Mouse (Mus musculus): ENCODE measurements at regions not wholly inside any gene's neighbourhood (a gene's known extent, or its start where the extent isn't known, plus 50 kb on each side); places are given as distances from the start of the nearest gene placed in this dataset.

DNA sequence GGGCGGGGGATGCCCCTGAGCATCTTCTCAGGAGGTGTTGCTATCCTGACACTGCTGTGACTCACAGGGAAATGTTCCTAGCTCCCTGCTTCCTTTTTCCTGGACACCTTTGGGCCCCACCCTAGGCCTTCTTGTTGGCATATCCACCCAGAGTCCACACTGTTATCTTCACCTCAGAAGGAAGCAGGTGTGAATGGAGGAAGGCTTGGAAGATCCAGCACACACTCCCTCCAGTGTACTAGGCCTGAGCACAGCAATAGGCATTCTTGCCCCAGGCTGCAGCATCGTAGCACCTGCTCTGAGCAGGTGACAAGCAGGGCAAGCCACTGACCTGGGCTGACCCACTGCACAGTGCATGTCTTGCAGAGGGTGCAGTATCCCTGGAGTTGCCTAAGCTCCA is 172.6 kb upstream of the Klf3 start:
- Histone ChIP-seq H3K27me3 (no peaks in the 10 kb centered on the region), H3K4me3 (no peak overlapping the region), H3K9me3 (no peaks in the 10 kb centered on the region), H3K4me1 (no peaks in the 10 kb centered on the region), H3K4me2 (replicated peaks) (no peak overlapping the region), H3K36me3 (no peaks in the 10 kb centered on the region), H3K27ac (replicated peaks) (no peak overlapping the region), H3K9ac (replicated peaks) (no peak overlapping the region)
- ATAC-seq (replicated peaks), result no peak
- WGBS, result 92% methylated on average over 2 of the region's 2 CpGs

DNA sequence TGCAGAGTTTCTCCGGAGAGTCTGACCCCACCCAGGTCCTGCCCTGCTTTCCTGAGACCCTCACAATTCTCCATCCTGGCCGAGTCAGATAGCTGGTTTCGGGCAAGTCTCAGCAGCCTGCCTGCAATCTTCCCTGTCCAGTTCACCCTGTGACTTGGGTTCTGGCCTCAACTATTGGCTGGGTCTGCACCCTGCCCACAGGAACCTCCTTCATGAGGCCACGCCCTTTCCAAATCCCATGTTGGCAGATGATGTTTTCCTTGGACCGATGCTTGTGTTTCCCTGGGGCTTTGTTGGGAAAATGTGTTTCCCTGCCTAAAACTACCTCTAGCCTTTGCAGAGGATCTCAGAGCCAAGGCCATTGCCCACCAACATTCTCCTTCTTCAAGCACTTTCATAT is 171.0 kb upstream of the Klf3 start:
- Histone ChIP-seq H3K4me1 (no peaks in the 10 kb centered on the region), H3K9ac (replicated peaks) (no peak overlapping the region), H3K27ac (replicated peaks) (no peak overlapping the region), H3K4me3 (no peak overlapping the region), H3K4me2 (replicated peaks) (no peak overlapping the region), H3K9me3 (no peaks in the 10 kb centered on the region), H3K36me3 (no peaks in the 10 kb centered on the region), H3K27me3 (no peaks in the 10 kb centered on the region)
- no peak for ATAC-seq (replicated peaks)
- WGBS, result 93% methylated on average over 5 of the region's 5 CpGs

DNA sequence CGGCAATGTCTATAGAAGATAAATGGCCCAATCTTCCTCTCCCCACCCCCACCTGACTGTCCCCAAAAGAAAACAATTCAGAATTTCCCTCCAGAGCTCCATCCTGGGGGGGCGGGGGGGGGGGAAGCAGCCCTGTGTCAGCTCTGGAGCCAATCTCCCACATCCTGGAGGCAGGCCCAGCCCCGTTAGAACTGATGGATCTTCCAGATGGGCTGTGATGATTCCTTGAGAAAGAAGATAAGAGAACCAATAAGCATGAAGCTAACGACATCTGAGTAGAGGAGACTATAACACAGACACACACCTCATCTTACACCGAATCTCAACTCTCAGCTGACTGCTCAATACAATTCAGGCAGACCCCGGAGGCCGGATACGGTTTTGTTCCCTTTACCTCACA is 169.2 kb upstream of the Klf3 start:
- ATAC-seq (replicated peaks), result no peak
- 76% methylated on average over 8 of the region's 8 CpGs for WGBS
- no peaks in the 10 kb centered on the region for H3K4me1 ChIP-seq

DNA sequence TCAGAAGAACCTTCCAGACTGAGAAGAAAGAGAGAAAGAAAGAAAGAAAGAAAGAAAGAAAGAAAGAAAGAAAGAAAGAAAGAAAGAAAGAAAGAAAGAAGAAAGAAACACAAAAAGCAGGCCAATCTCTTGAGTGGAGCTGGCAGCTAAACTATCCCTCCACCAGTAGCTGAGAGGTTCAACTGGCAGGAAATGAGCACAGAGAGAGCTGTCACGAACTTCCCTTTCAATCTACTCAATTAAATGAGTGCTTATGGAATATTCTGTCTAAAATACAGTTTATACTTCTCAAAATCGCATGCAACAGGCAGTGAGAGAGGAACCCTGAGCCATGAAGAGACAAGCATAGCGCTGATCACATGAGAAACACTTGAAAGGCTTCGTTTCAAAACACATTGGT is 168.5 kb upstream of the Klf3 start:
- H3K9ac ChIP-seq (replicated peaks), result no peak overlapping the region
- H3K4me2 ChIP-seq (replicated peaks), result no peak overlapping the region
- ATAC-seq (replicated peaks), result no peak
- no peaks in the 10 kb centered on the region for H3K9me3 ChIP-seq
- no peaks in the 10 kb centered on the region for H3K36me3 ChIP-seq
- no peak overlapping the region for H3K27ac ChIP-seq (replicated peaks)
- H3K4me3 ChIP-seq, result no peak overlapping the region
- no peaks in the 10 kb centered on the region for H3K27me3 ChIP-seq
- H3K4me1 ChIP-seq, result no peaks in the 10 kb centered on the region
- WGBS, result 78% methylated on average over 4 of the region's 4 CpGs

More for the DNA sequence above, 169.2 kb upstream of the Klf3 start:
- Histone ChIP-seq H3K27me3 (no peaks in the 10 kb centered on the region), H3K4me2 (replicated peaks) (no peak overlapping the region), H3K9ac (replicated peaks) (no peak overlapping the region), H3K9me3 (no peaks in the 10 kb centered on the region), H3K27ac (replicated peaks) (no peak overlapping the region), H3K36me3 (no peaks in the 10 kb centered on the region), H3K4me3 (no peak overlapping the region)

DNA sequence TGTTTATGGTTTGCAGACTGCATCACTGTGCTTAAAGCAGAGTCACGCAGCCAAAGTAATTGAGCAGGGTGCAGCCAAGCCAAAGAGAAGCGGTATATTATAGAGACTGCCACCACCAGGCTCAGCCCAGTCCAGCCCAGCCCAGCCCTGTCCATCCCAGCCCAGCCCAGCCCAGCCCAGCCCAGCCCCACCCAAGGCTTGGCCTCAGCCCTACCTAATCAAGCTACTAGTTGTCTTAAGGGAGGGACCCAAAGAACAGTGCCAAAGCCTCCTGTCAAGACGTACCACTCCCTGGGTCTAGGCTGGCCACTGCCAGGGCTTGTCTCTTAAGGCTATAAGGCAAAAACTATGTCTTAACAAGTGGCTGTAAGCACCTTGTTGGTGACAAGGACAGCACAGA is 166.9 kb upstream of the Klf3 start:
- Histone ChIP-seq H3K36me3 (no peaks in the 10 kb centered on the region), H3K4me3 (no peak overlapping the region), H3K9ac (replicated peaks) (no peak overlapping the region), H3K4me2 (replicated peaks) (no peak overlapping the region), H3K27ac (replicated peaks) (no peak overlapping the region), H3K4me1 (no peaks in the 10 kb centered on the region), H3K9me3 (no peaks in the 10 kb centered on the region), H3K27me3 (no peaks in the 10 kb centered on the region)
- WGBS, result 96% methylated on average over 3 of the region's 3 CpGs
- no peak for ATAC-seq (replicated peaks)

DNA sequence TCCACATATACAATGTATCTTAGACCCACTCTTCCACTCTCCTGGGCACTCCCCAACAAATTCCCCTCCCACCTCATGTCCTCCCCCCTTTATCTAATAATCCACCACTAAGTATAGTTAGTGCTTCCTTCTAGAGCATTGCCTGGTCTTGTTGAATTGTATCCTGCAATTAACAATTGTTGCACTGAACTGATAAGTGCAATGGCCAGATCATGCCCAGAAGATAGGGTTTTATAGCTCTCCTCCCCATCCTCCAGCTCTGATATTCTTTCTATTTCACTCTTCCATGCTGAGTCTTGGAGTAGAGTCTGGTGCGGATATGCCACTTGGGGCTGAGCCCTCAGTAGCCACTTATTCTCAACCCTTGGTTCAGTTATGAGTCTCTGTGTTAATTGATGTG is 159.6 kb upstream of the Klf3 start:
- ATAC-seq (replicated peaks), result no peak
- H3K4me2 ChIP-seq (replicated peaks), result no peak overlapping the region
- no peak overlapping the region for H3K4me3 ChIP-seq
- WGBS, result 93% methylated on average over 1 of the region's 1 CpGs
- H3K9me3 ChIP-seq, result no peaks in the 10 kb centered on the region
- no peak overlapping the region for H3K9ac ChIP-seq (replicated peaks)
- H3K27ac ChIP-seq (replicated peaks), result no peak overlapping the region
- H3K27me3 ChIP-seq, result no peaks in the 10 kb centered on the region
- H3K4me1 ChIP-seq, result peaks cover 11% of the 10 kb centered on the region
- no peaks in the 10 kb centered on the region for H3K36me3 ChIP-seq

DNA sequence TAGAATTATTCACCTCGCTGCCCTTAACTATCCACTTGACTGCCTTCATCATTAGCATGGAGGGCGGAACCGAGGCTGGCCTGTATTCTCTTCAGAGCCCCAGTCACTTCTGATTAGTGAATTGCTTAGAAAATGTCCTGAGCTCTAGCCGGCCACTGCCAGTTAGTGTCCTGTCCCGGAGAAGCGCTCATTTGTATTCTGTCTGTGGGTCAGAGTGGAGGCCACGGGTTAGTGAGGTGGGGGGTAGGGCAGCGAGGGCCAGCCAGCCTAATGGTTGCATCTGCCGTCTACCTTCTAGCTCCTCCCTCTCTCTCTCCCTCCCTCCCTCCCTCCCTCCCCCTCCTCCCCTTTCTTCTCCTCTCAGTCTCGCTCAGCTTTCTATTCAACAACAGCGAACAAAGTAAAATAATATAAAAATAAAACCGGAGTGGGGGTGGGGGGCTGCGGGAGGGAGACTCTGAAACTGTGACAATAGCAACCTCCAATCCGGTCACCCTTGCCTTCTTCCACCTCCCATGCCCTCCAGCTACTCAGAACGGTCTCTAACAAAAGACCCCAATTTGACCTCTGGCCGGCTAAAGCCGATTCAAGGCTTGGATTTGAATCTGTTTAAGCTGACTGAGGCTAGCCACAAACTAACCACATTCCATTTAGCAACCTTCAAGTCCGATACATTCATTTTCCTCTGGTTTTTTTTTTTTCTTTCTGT is 155.6 kb upstream of the Klf3 start:
- under 1% methylated on average over 18 of the region's 18 CpGs for WGBS
- H3K27ac ChIP-seq (replicated peaks), result peak overlapping the region; percentile 65
- no peaks in the 10 kb centered on the region for H3K9me3 ChIP-seq
- no peaks in the 10 kb centered on the region for H3K36me3 ChIP-seq
- H3K27me3 ChIP-seq, result no peaks in the 10 kb centered on the region
- H3K4me3 ChIP-seq, result peak overlapping the region; percentile 41
- peak overlapping the region; percentile 57 for H3K4me2 ChIP-seq (replicated peaks)
- ATAC-seq (replicated peaks), result peak; percentile 79
- H3K4me1 ChIP-seq, result peaks cover 13% of the 10 kb centered on the region
- peak overlapping the region; percentile 38 for H3K9ac ChIP-seq (replicated peaks)

DNA sequence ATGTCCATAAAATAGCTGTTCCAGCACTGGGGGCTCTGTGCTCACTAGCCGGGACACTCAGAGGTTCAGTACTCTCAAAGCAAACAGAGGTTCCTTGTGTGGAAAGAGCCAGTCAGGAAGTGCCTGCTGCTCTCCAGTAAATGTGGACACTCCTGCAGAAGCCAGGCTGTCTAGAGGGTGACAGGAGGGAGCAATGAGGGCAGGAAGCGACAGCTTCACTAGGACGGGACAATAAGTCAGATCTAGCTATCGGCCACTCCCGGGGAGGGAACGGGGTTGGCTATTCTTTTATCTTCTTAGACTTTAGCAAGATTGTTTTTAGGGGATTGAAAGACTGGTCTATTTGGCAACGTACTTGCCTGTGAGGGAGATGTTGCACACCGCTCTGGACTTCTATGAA is 154.7 kb upstream of the Klf3 start:
- 12% methylated on average over 8 of the region's 8 CpGs for WGBS
- Histone ChIP-seq H3K36me3 (no peaks in the 10 kb centered on the region), H3K4me2 (replicated peaks) (no peak overlapping the region; the same call in 1 of the 2 replicates), H3K9me3 (no peaks in the 10 kb centered on the region), H3K27me3 (no peaks in the 10 kb centered on the region), H3K4me1 (peaks cover 13% of the 10 kb centered on the region), H3K27ac (replicated peaks) (0 out of 2 replicates have a peak overlapping the region, but pooled peaks have one; percentile 1), H3K9ac (replicated peaks) (no peak overlapping the region), H3K4me3 (no peak overlapping the region)
- ATAC-seq (replicated peaks), result no peak

DNA sequence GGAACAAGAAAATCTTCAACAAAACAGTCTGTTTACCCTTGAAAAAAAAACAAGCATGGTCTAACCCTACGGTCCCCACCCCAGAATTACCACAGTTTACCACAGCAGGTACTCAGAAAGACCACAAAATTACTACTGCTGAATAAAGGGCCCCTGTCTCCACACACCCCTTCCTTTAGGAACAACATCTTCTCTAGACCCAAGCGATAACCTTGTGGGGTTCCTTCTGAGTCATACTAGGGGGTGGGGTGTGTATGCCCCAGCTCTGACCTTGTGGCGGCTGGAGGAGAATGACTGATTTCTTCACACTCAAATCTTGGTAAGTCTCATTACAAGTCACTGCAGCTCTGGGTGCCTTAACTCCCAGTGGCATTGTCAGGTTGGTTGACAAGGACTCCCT is 151.8 kb upstream of the Klf3 start:
- Histone ChIP-seq H3K9me3 (no peaks in the 10 kb centered on the region), H3K36me3 (no peaks in the 10 kb centered on the region), H3K4me3 (no peak overlapping the region), H3K4me2 (replicated peaks) (no peak overlapping the region), H3K27ac (replicated peaks) (no peak overlapping the region), H3K4me1 (peaks cover 13% of the 10 kb centered on the region), H3K9ac (replicated peaks) (no peak overlapping the region), H3K27me3 (no peaks in the 10 kb centered on the region)
- ATAC-seq (replicated peaks), result no peak
- WGBS, result 91% methylated on average over 3 of the region's 3 CpGs

DNA sequence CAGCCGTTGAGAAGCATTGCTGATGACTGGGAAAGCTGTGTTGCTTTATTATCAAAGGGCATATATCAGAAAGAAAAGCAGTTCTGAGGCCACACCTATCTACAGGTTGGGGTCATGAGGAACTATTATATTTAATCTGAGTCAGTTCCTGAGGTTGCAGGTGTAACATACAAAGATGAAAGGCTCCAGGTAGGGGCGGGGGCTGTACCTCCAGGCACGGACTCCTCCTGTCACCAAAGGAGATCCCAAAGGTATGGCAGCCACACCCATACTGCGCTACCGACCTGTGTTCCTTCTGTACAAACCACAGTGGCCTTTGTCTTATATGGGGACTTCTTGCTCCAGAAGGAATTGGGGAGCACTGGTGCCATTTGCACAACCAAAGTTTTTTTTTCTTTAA is 149.4 kb upstream of the Klf3 start:
- Histone ChIP-seq H3K9ac (replicated peaks) (no peak overlapping the region), H3K27me3 (no peaks in the 10 kb centered on the region), H3K9me3 (no peaks in the 10 kb centered on the region), H3K4me1 (peaks cover under 1% of the 10 kb centered on the region; the same call in 1 of the 2 replicates), H3K36me3 (no peaks in the 10 kb centered on the region), H3K27ac (replicated peaks) (no peak overlapping the region), H3K4me3 (no peak overlapping the region), H3K4me2 (replicated peaks) (no peak overlapping the region)
- no peak for ATAC-seq (replicated peaks)
- WGBS, result 92% methylated on average over 5 of the region's 5 CpGs

DNA sequence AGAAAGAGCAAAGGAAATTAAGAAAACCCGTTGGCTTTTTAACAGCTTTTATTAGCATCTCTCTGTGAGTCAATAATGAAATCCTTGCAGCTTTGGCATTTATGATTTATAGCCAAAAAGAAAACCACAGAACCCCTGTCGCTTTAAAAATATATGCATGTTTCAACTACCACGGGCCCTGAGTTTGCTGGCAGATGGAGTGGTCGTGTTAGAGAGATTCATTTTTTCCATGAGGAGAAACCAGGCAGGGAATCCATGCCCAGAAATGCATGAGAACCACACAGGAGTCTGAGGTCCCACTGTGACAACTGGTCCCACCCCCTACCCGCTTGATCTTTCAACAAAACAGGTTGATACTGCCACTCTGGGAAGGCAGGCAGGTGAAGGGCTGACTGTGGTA is 147.9 kb upstream of the Klf3 start:
- no peaks in the 10 kb centered on the region for H3K9me3 ChIP-seq
- no peaks in the 10 kb centered on the region for H3K36me3 ChIP-seq
- no peak overlapping the region for H3K4me2 ChIP-seq (replicated peaks)
- 78% methylated on average over 5 of the region's 5 CpGs for WGBS
- no peak overlapping the region for H3K9ac ChIP-seq (replicated peaks)
- no peak overlapping the region for H3K4me3 ChIP-seq
- no peaks in the 10 kb centered on the region for H3K27me3 ChIP-seq
- no peak overlapping the region for H3K27ac ChIP-seq (replicated peaks)
- no peak for ATAC-seq (replicated peaks)
- H3K4me1 ChIP-seq, result no peaks in the 10 kb centered on the region

DNA sequence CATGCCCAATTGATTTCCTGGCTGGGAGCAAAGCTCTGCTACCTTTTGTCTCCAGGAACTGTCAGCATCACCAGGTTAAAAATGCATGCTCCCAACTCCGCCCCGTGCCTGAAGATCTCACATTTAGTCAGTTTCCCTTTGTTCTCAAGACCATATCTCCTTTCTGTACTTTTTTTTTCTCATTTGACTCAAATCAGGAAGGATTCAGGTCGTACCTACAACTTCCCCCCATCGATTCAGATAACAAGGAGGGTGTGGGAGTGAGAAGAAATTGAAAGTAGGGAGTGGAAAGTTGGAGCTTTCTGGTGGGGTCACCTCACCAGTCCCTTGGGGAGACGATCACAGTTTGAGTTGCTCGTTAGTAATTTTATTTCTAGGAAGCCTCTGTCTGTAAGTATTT is 141.2 kb upstream of the Klf3 start:
- 51% methylated on average over 6 of the region's 6 CpGs for WGBS
- Histone ChIP-seq H3K9ac (replicated peaks) (no peak overlapping the region), H3K4me3 (no peak overlapping the region), H3K9me3 (no peaks in the 10 kb centered on the region), H3K27me3 (no peaks in the 10 kb centered on the region), H3K27ac (replicated peaks) (no peak overlapping the region), H3K4me1 (0 out of 2 replicates have a peak, but pooled peaks cover 3% of the 10 kb centered on the region), H3K36me3 (no peaks in the 10 kb centered on the region), H3K4me2 (replicated peaks) (no peak overlapping the region)
- ATAC-seq (replicated peaks), result no peak

DNA sequence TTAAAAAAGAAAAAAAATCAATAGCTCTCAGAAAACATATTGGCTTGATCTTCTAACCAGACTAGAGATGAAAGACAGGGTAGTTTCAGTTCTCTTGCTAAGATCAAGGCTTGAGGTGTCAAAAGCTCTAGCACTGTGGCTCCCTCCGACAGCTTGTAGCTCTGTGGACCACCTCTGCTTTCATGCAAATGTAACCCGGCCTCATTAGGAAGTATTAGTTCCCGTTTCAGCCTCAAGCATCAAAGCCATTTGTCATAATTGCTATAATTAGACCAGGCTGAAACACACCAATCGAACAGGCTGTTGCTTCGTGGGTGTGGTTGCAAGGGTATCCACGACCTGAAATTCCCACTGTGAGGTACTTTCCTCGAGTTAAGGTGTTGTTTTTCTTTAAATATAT is 140.7 kb upstream of the Klf3 start:
- WGBS, result 25% methylated on average over 7 of the region's 7 CpGs

More for the DNA sequence above, 140.7 kb upstream of the Klf3 start:
- no peak for ATAC-seq (replicated peaks)
- no peaks in the 10 kb centered on the region for H3K9me3 ChIP-seq
- no peak overlapping the region for H3K4me3 ChIP-seq
- no peaks in the 10 kb centered on the region for H3K27me3 ChIP-seq
- 0 out of 2 replicates have a peak, but pooled peaks cover 3% of the 10 kb centered on the region for H3K4me1 ChIP-seq
- H3K27ac ChIP-seq (replicated peaks), result no peak overlapping the region
- no peak overlapping the region for H3K4me2 ChIP-seq (replicated peaks)
- no peaks in the 10 kb centered on the region for H3K36me3 ChIP-seq
- H3K9ac ChIP-seq (replicated peaks), result no peak overlapping the region
